Mouse (Mus musculus): ENCODE results near the gene Cd300ld3. TPM values are rescaled to one million over a fixed set of nuclear protein-coding genes. Genes with fewer than 3 reads are reported as not detected.

Cd300ld3 gene
- total RNA-seq, 1 experiment = not detected

DNA sequence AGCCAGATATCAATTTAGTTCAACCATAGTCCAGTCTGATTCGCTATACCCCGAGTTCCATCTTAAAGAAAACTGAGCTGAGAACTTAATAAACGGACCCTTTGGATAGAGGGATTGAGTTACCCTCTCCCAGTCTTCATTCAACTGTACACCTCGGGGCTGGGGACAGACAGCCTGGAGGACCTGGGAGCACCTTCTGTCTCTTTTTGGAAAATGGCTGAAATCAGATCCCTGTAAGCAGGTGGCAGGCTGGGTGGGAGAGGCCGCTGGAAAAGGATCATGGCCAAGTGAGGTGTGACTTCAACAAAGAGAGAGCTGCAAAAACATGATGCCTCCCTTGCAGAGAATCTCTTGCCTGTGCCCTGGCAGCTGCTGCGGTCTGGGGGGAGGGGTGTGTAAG is 34.0 kb upstream of the Cd300ld3 start:
- no peak for TF ChIP-seq ZC3H11A (IDR thresholded peaks at IDR 0.05; ENCODE audit: borderline replicate concordance, low read depth, low read length)
- no peak for TF ChIP-seq CHD2 (IDR thresholded peaks at IDR 0.05; ENCODE audit: low read depth, low read length)
- no peak for TF ChIP-seq HCFC1 (IDR thresholded peaks at IDR 0.05; ENCODE audit: borderline replicate concordance, insufficient read depth, low read length)
- TF ChIP-seq ZNF384 (IDR thresholded peaks at IDR 0.05; ENCODE audit: low read depth, low read length) = no peak
- no peak for TF ChIP-seq MAFK (IDR thresholded peaks at IDR 0.05; ENCODE audit: insufficient read depth, low read depth, low read length)
- Histone ChIP-seq H3K27ac (ENCODE audit: insufficient read depth, low read depth, low read length, poor library complexity, severe bottlenecking) (no peak overlapping the region), H3K4me1 (ENCODE audit: control insufficient read depth in 2 of 2, insufficient read depth in 2 of 2, low read length in 2 of 2, poor library complexity in 1 of 2) (peaks cover 0 to 2% of the 10 kb centered on the region in 2 experiments; a peak in 1 of 4 replicates), H3K4me3 (ENCODE audit: insufficient read depth in 1 of 2, low read depth in 1 of 2, low read length in 2 of 2, poor library complexity in 1 of 2, severe bottlenecking in 1 of 2) (no peak overlapping the region), H3K9ac (ENCODE audit: insufficient read depth, low read depth, low read length, poor library complexity, severe bottlenecking) (no peak overlapping the region), H3K36me3 (ENCODE audit: control insufficient read depth, insufficient read depth, low read length, poor library complexity, severe bottlenecking) (no peaks in the 10 kb centered on the region), H3K9me3 (ENCODE audit: control insufficient read depth, insufficient read depth, low read depth, low read length) (no peaks in the 10 kb centered on the region)
- in situ Hi-C loops (cut with MboI; ENCODE audit: low sequenced_read_pairs in 2 of 2, unreplicated experiment in 2 of 2) = no loop called here
- no peak for DNase-seq (ENCODE audit: low read depth, low spot score)

DNA sequence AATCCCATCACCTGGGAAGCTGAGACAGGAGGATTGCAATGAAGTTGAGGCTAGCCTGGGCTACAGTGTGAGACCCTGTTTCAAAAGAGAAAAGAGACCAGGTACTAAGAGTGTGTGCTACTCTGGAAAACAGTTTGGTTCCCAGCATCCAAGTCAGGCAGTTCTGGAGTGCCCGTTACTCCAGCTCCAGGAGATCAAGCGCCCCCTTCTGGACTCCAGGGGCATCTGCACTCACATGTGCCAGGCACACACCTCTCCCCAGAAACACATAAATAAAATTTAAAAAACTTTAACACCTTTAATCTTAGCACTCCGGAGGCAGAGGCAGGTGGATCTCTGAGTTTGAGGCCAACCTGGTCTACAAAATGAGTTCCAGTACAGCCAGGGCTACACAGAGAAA is 33.2 kb upstream of the Cd300ld3 start:
- no peak for TF ChIP-seq MAFK (IDR thresholded peaks at IDR 0.05; ENCODE audit: insufficient read depth, low read depth, low read length)
- TF ChIP-seq HCFC1 (IDR thresholded peaks at IDR 0.05; ENCODE audit: borderline replicate concordance, insufficient read depth, low read length) = no peak
- TF ChIP-seq ZC3H11A (IDR thresholded peaks at IDR 0.05; ENCODE audit: borderline replicate concordance, low read depth, low read length) = no peak
- no peak for TF ChIP-seq CHD2 (IDR thresholded peaks at IDR 0.05; ENCODE audit: low read depth, low read length)
- TF ChIP-seq ZNF384 (IDR thresholded peaks at IDR 0.05; ENCODE audit: low read depth, low read length) = no peak
- Histone ChIP-seq H3K9me3 (ENCODE audit: control insufficient read depth, insufficient read depth, low read depth, low read length) (no peaks in the 10 kb centered on the region), H3K36me3 (ENCODE audit: control insufficient read depth, insufficient read depth, low read length, poor library complexity, severe bottlenecking) (no peaks in the 10 kb centered on the region), H3K27ac (ENCODE audit: insufficient read depth, low read depth, low read length, poor library complexity, severe bottlenecking) (no peak overlapping the region), H3K9ac (ENCODE audit: insufficient read depth, low read depth, low read length, poor library complexity, severe bottlenecking) (no peak overlapping the region), H3K4me1 (ENCODE audit: control insufficient read depth in 2 of 2, insufficient read depth in 2 of 2, low read length in 2 of 2, poor library complexity in 1 of 2) (peaks cover 0 to 2% of the 10 kb centered on the region in 2 experiments; a peak in 1 of 4 replicates), H3K4me3 (ENCODE audit: insufficient read depth in 1 of 2, low read depth in 1 of 2, low read length in 2 of 2, poor library complexity in 1 of 2, severe bottlenecking in 1 of 2) (no peak overlapping the region)
- in situ Hi-C loops (cut with MboI; ENCODE audit: low sequenced_read_pairs in 2 of 2, unreplicated experiment in 2 of 2) = no loop called here
- DNase-seq (ENCODE audit: low read depth, low spot score) = no peak

DNA sequence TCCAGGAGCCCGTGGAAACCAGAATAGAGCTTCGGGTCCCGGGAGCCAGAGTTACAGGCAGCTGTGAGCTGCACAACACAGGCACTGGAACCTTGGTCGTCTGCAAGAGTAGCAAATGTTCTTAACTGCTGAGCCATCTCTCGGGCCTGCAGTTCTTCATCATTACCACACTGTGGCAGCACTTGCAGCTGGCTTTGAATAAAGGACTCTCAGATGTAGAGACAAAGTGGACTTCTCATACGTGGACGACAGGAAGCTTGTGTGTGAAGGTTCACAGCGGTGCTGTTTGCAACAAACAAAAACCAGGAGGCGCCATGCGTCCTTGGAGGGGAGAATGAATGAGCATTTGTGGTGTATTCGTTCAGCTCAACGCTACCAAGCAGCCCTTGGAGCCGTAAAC is 32.7 kb upstream of the Cd300ld3 start:
- peak; percentile 59 for DNase-seq (ENCODE audit: low read depth, low spot score)
- H3K36me3 ChIP-seq (ENCODE audit: control insufficient read depth, insufficient read depth, low read length, poor library complexity, severe bottlenecking) = no peaks in the 10 kb centered on the region
- no peak overlapping the region for H3K27ac ChIP-seq (ENCODE audit: insufficient read depth, low read depth, low read length, poor library complexity, severe bottlenecking)
- no peak for TF ChIP-seq ZNF384 (IDR thresholded peaks at IDR 0.05; ENCODE audit: low read depth, low read length)
- peak; percentile 42; the same call in 1 of the 2 replicates for TF ChIP-seq MAFK (IDR thresholded peaks at IDR 0.05; ENCODE audit: insufficient read depth, low read depth, low read length)
- TF ChIP-seq ZC3H11A (IDR thresholded peaks at IDR 0.05; ENCODE audit: borderline replicate concordance, low read depth, low read length) = peak; percentile 9; the same call in 1 of the 2 replicates
- no peak for TF ChIP-seq HCFC1 (IDR thresholded peaks at IDR 0.05; ENCODE audit: borderline replicate concordance, insufficient read depth, low read length)
- no peak for TF ChIP-seq CHD2 (IDR thresholded peaks at IDR 0.05; ENCODE audit: low read depth, low read length)
- no peaks in the 10 kb centered on the region for H3K9me3 ChIP-seq (ENCODE audit: control insufficient read depth, insufficient read depth, low read depth, low read length)
- peaks cover 0 to 2% of the 10 kb centered on the region in 2 experiments; a peak in 1 of 4 replicates for H3K4me1 ChIP-seq (ENCODE audit: control insufficient read depth in 2 of 2, insufficient read depth in 2 of 2, low read length in 2 of 2, poor library complexity in 1 of 2)
- in situ Hi-C loops (cut with MboI; ENCODE audit: low sequenced_read_pairs in 2 of 2, unreplicated experiment in 2 of 2) = no loop called here
- H3K9ac ChIP-seq (ENCODE audit: insufficient read depth, low read depth, low read length, poor library complexity, severe bottlenecking) = no peak overlapping the region
- H3K4me3 ChIP-seq (ENCODE audit: insufficient read depth in 1 of 2, low read depth in 1 of 2, low read length in 2 of 2, poor library complexity in 1 of 2, severe bottlenecking in 1 of 2) = no peak overlapping the region

DNA sequence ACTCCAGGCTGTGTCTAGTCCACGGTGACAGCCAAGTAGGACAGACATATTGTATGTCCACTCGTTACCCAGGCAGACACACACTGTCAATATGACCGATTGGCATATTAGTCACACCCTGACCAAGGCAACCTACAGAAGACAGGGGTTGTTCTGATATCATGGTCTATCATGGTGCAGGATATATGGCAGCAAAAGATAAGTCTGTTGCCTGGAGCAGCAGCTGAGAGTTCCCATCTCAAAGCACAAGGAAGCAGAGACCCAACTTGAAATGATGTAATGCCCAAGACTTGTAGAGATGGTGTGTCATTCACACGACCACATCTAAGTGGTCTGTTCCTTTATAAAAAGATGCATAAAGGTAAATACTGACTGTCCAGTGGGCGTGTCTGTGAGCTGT is 30.5 kb upstream of the Cd300ld3 start:
- no peaks in the 10 kb centered on the region for H3K36me3 ChIP-seq (ENCODE audit: control insufficient read depth, insufficient read depth, low read length, poor library complexity, severe bottlenecking)
- no peak overlapping the region for H3K9ac ChIP-seq (ENCODE audit: insufficient read depth, low read depth, low read length, poor library complexity, severe bottlenecking)
- H3K9me3 ChIP-seq (ENCODE audit: control insufficient read depth, insufficient read depth, low read depth, low read length) = no peaks in the 10 kb centered on the region
- H3K4me3 ChIP-seq (ENCODE audit: insufficient read depth in 1 of 2, low read depth in 1 of 2, low read length in 2 of 2, poor library complexity in 1 of 2, severe bottlenecking in 1 of 2) = no peak overlapping the region
- no peak for TF ChIP-seq CHD2 (IDR thresholded peaks at IDR 0.05; ENCODE audit: low read depth, low read length)
- TF ChIP-seq HCFC1 (IDR thresholded peaks at IDR 0.05; ENCODE audit: borderline replicate concordance, insufficient read depth, low read length) = no peak
- no peak for TF ChIP-seq ZNF384 (IDR thresholded peaks at IDR 0.05; ENCODE audit: low read depth, low read length)
- TF ChIP-seq ZC3H11A (IDR thresholded peaks at IDR 0.05; ENCODE audit: borderline replicate concordance, low read depth, low read length) = no peak
- no peak for TF ChIP-seq MAFK (IDR thresholded peaks at IDR 0.05; ENCODE audit: insufficient read depth, low read depth, low read length)
- no peaks in the 10 kb centered on the region for H3K4me1 ChIP-seq (ENCODE audit: control insufficient read depth in 2 of 2, insufficient read depth in 2 of 2, low read length in 2 of 2, poor library complexity in 1 of 2)
- in situ Hi-C loops (cut with MboI; ENCODE audit: low sequenced_read_pairs in 2 of 2, unreplicated experiment in 2 of 2) = no loop called here
- no peak for DNase-seq (ENCODE audit: low read depth, low spot score)
- no peak overlapping the region; the same call in 1 of the 2 replicates for H3K27ac ChIP-seq (ENCODE audit: insufficient read depth, low read depth, low read length, poor library complexity, severe bottlenecking)

All from ES-E14 (cell line).